ENCODE assay signal across 7 mouse cellular contexts in the genomic region with DNA sequence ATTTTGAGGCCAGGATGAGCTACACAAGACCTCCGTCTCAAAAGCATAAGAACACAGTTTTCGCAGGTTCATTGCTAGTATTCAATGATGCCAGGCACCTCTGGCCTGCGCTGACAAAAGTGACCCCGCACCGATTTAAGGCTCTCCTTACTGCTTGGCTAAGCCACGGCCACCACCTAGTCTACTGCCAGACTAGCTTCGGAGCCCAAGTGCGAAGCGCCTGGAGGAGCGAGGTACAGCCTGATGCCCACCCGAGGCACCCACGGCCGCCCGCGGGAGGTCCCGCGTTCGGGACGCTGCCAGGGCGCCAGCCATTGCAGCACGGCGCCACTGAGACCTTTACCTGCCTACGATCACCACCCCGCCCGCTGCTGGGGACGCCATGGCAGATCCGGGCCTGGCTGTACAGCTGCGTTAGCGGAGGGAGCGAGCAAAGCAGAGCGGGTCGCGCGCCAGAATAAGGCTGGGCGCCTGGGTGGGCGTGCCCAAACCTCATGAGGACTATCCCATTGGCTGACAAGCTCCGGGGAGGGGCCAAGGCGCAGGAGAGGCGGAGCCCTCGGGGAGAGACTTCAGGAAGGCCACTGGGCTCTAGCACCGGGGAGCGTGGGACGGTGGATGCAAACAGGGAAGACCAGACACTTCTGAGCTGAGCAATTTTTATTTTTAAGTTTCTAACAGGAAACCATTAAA. TPM values are rescaled to one million over a fixed set of nuclear protein-coding genes. Genes with fewer than 3 reads are reported as not detected.
DNase-seq lines count a peak whose midpoint lies in the region; ATAC-seq lines count a peak whose summit lies in the region.

A gene (minus strand): TSS at position 465 of the 693 bp plus-strand sequence.

- ATAC-seq in embryonic facial prominence, embryonic 12.5 days (ENCODE audit: insufficient number of reproducible peaks, insufficient read depth, low FRiP score, low TSS enrichment): peak; percentile 97
- peak; percentile 98 for ATAC-seq in limb, embryonic 11.5 days (ENCODE audit: insufficient number of reproducible peaks, low FRiP score, low TSS enrichment, low read depth)
- ATAC-seq in midbrain, embryonic 14.5 days (ENCODE audit: low FRiP score, low TSS enrichment): peak; percentile 99

- H3K4me1 ChIP-seq in embryonic facial prominence, embryonic 12.5 days: no peaks in the 10 kb centered on the region
- 0 out of 2 replicates have a peak, but pooled peaks cover 2% of the 10 kb centered on the region for H3K4me1 ChIP-seq in limb, embryonic 11.5 days (ENCODE audit: control insufficient read depth, insufficient read depth, low read length)
- 0 out of 2 replicates have a peak, but pooled peaks cover 4% of the 10 kb centered on the region for H3K4me1 ChIP-seq in midbrain, embryonic 14.5 days (ENCODE audit: control insufficient read depth, insufficient read depth, low read length)

- no peaks in the 10 kb centered on the region for H3K9me3 ChIP-seq in embryonic facial prominence, embryonic 12.5 days
- no peaks in the 10 kb centered on the region for H3K9me3 ChIP-seq in limb, embryonic 11.5 days (ENCODE audit: control insufficient read depth, low read length)
- H3K9me3 ChIP-seq in midbrain, embryonic 14.5 days (ENCODE audit: control insufficient read depth, low read length): no peaks in the 10 kb centered on the region

- peak within 1 kb of the TSS; percentile 60 for H3K4me2 ChIP-seq in embryonic facial prominence, embryonic 12.5 days (replicated peaks)
- H3K4me2 ChIP-seq in limb, embryonic 11.5 days (ENCODE audit: low read depth, severe bottlenecking): peak within 1 kb of the TSS; percentile 80
- peak within 1 kb of the TSS; percentile 78 for H3K4me2 ChIP-seq in midbrain, embryonic 14.5 days (ENCODE audit: low read length)

- H3K27ac ChIP-seq in embryonic facial prominence, embryonic 12.5 days: peak within 1 kb of the TSS; percentile 43; the same call in 1 of the 2 replicates
- H3K27ac ChIP-seq in limb, embryonic 11.5 days (replicated peaks; ENCODE audit: low read depth, low read length): no peak within 1 kb of the TSS
- no peak within 1 kb of the TSS for H3K27ac ChIP-seq in midbrain, embryonic 14.5 days (replicated peaks; ENCODE audit: low read depth, low read length)

- no peaks in the 10 kb centered on the region for H3K27me3 ChIP-seq in embryonic facial prominence, embryonic 12.5 days
- H3K27me3 ChIP-seq in limb, embryonic 11.5 days (ENCODE audit: control insufficient read depth, insufficient read depth, low read length): 0 out of 2 replicates have a peak, but pooled peaks cover 2% of the 10 kb centered on the region
- peaks cover 3% of the 10 kb centered on the region; the same call in 1 of the 2 replicates for H3K27me3 ChIP-seq in midbrain, embryonic 14.5 days (ENCODE audit: control insufficient read depth, insufficient read depth, low read length)

- peak within 1 kb of the TSS; percentile 58 for H3K4me3 ChIP-seq in embryonic facial prominence, embryonic 12.5 days
- peak within 1 kb of the TSS; percentile 62 for H3K4me3 ChIP-seq in limb, embryonic 11.5 days (ENCODE audit: low read depth, low read length)
- peak within 1 kb of the TSS; percentile 57 for H3K4me3 ChIP-seq in midbrain, embryonic 14.5 days (replicated peaks; ENCODE audit: low read depth, low read length)

- DNase-seq in adrenal gland, postnatal 25 days: peak; percentile 97
- peak; percentile 100 for DNase-seq in heart, adult 11 months
- peak; percentile 98 for DNase-seq in kidney, adult 18-20 months
- peak; percentile 96 for DNase-seq in limb, embryonic 11.5 days (ENCODE audit: low spot score)
- DNase-seq in midbrain, embryonic 14.5 days: peak; percentile 96
- DNase-seq in spleen, adult 18-20 months: peak; percentile 95 to 97

- WGBS in embryonic facial prominence, embryonic 12.5 days: 3% methylated on average over 43 of the region's 43 CpGs
- 2% methylated on average over 43 of the region's 43 CpGs for WGBS in limb, embryonic 11.5 days
- 3% methylated on average over 43 of the region's 43 CpGs for WGBS in midbrain, embryonic 14.5 days

- no peaks in the 10 kb centered on the region for H3K36me3 ChIP-seq in embryonic facial prominence, embryonic 12.5 days
- no peaks in the 10 kb centered on the region for H3K36me3 ChIP-seq in limb, embryonic 11.5 days (ENCODE audit: control insufficient read depth, insufficient read depth, low read length)
- no peaks in the 10 kb centered on the region for H3K36me3 ChIP-seq in midbrain, embryonic 14.5 days (ENCODE audit: control insufficient read depth, insufficient read depth, low read length)

- H3K9ac ChIP-seq in embryonic facial prominence, embryonic 12.5 days: peak within 1 kb of the TSS; percentile 73
- H3K9ac ChIP-seq in limb, embryonic 11.5 days (ENCODE audit: low read length): peak within 1 kb of the TSS; percentile 77
- H3K9ac ChIP-seq in midbrain, embryonic 14.5 days (replicated peaks; ENCODE audit: low read length): peak within 1 kb of the TSS; percentile 71

RNA-seq across cellular contexts. Expression of the gene that starts here (rescaled TPM):
- total RNA-seq in adrenal gland, postnatal 25 days (2021): 12.0 and 19.8 TPM in 2 replicates
- 17.8 and 18.1 TPM in 2 replicates for polyA plus RNA-seq in embryonic facial prominence, embryonic 12.5 days (2016; fragmentation: Nextera tagmentation; extraction: Ambion mirVana)
- 13.0 and 14.0 TPM in 2 replicates for polyA plus RNA-seq in limb, embryonic 11.5 days (2014; fragmentation: Nextera tagmentation; extraction: Ambion mirVana)
- polyA plus RNA-seq in midbrain, embryonic 14.5 days (2014; fragmentation: Nextera tagmentation; extraction: Ambion mirVana): 6.7 and 8.7 TPM in 2 replicates
